Comparison of ENCODE assay signal across 9 mouse cellular contexts in the genomic region with DNA sequence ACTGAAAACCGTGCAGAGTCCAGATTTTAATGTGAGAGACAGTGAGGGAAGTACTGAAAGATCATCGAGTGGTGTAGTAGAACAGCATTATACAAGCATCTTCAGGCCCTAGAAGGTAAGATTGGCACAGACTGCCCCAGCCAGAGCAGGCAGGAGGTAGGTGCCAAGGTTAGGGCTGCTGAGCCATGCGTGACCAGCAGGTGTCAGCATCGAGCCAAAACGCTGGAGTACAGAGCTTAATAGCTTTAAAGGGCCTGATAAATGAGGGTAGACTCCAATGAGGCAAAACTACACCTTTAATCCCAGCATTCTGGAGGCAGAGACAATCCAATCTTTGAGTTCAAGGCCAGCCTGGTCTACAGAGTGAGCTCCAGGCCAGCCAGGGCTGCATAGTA. TPM values are rescaled to one million over a fixed set of nuclear protein-coding genes. Genes with fewer than 3 reads are reported as not detected.
A peak's percentile ranks its signal among the peaks of the same experiment; 100 is the strongest.
DNase-seq lines count a peak whose midpoint lies in the region; ATAC-seq and TF ChIP-seq lines count a peak whose summit lies in the region.
"Had no signal": no experiment of that assay in that cellular context is flagged by ENCODE, and none has a peak within 500 bp of the region (broad histone marks: within the 10 kb centered on the region; RNA-seq: fewer than 3 reads in every experiment).

No protein-coding gene starts in this region.

- peak; percentile 91 for ATAC-seq in forebrain, postnatal 0 days
- ATAC-seq in hindbrain, embryonic 13.5 days (ENCODE audit: low FRiP score) = peak; percentile 62

- no peaks in the 10 kb centered on the region for H3K79me2 ChIP-seq in MEL (ENCODE audit: control insufficient read depth, insufficient read depth, low read length, poor library complexity)

- H3K27me3 ChIP-seq in MEL (ENCODE audit: control insufficient read depth in 1 of 2, insufficient read depth in 2 of 2, low read length in 2 of 2) = no peaks in the 10 kb centered on the region; a peak in 2 of 4 replicates
- no peaks in the 10 kb centered on the region for H3K27me3 ChIP-seq in forebrain, postnatal 0 days (ENCODE audit: insufficient read depth, low read length)
- no peaks in the 10 kb centered on the region for H3K27me3 ChIP-seq in hindbrain, embryonic 13.5 days
- H3K27me3 ChIP-seq: limb, embryonic 15.5 days had no signal

- WGBS in forebrain, postnatal 0 days = 11% methylated on average over 5 of the region's 5 CpGs
- WGBS in hindbrain, embryonic 13.5 days = 9% methylated on average over 5 of the region's 5 CpGs

- H3K36me3 ChIP-seq in MEL (ENCODE audit: control insufficient read depth in 1 of 2, insufficient read depth in 2 of 2, low read length in 2 of 2) = peaks cover 0 to 14% of the 10 kb centered on the region in 2 experiments; a peak in 3 of 4 replicates
- peaks cover 24% of the 10 kb centered on the region for H3K36me3 ChIP-seq in forebrain, postnatal 0 days (ENCODE audit: insufficient read depth)
- H3K36me3 ChIP-seq in hindbrain, embryonic 13.5 days = peaks cover 29% of the 10 kb centered on the region

- no peak overlapping the region for H3K27ac ChIP-seq in MEL (ENCODE audit: control insufficient read depth, low read depth, low read length)
- no peak overlapping the region for H3K27ac ChIP-seq in forebrain, postnatal 0 days (ENCODE audit: low read depth, low read length)
- H3K27ac ChIP-seq in hindbrain, embryonic 13.5 days = no peak overlapping the region
- H3K27ac ChIP-seq: limb, embryonic 15.5 days had no signal

- H3K4me3 ChIP-seq in MEL (ENCODE audit: control insufficient read depth in 1 of 2, insufficient read depth in 1 of 2, low read depth in 2 of 2, low read length in 2 of 2) = peak overlapping the region; percentile 32 to 43
- H3K4me3 ChIP-seq in forebrain, postnatal 0 days (ENCODE audit: low read depth, low read length) = no peak overlapping the region
- H3K4me3 ChIP-seq in hindbrain, embryonic 13.5 days = no peak overlapping the region
- H3K4me3 ChIP-seq: limb, embryonic 15.5 days had no signal

- H3K9me3 ChIP-seq in MEL (replicated peaks; ENCODE audit: insufficient read depth, low read length) = no peaks in the 10 kb centered on the region
- H3K9me3 ChIP-seq in forebrain, postnatal 0 days (ENCODE audit: low read length) = no peaks in the 10 kb centered on the region
- H3K9me3 ChIP-seq in hindbrain, embryonic 13.5 days = no peaks in the 10 kb centered on the region
- H3K9me3 ChIP-seq: limb, embryonic 15.5 days had no signal

- peak overlapping the region; percentile 5 for H3K9ac ChIP-seq in MEL (ENCODE audit: control insufficient read depth, low read depth, low read length, poor library complexity, severe bottlenecking)
- H3K9ac ChIP-seq in forebrain, postnatal 0 days = no peak overlapping the region
- no peak overlapping the region for H3K9ac ChIP-seq in hindbrain, embryonic 13.5 days
- H3K9ac ChIP-seq: limb, embryonic 15.5 days had no signal

- no peak for TF ChIP-seq POLR2A in MEL (IDR thresholded peaks at IDR 0.05; ENCODE audit: control insufficient read depth in 1 of 2, insufficient read depth in 1 of 2, low read depth in 1 of 2, low read length in 2 of 2, poor library complexity in 1 of 2)

- peak in 2 of 3 experiments; percentile 99 to 100; a peak in 4 of 6 replicates for TF ChIP-seq CTCF in MEL (IDR thresholded peaks at IDR 0.05 in 2 of 3, conservative IDR thresholded peaks at IDR 0.05 in 1 of 3; ENCODE audit: control insufficient read depth in 1 of 3, insufficient read depth in 1 of 3, low read depth in 2 of 3, low read length in 3 of 3, poor library complexity in 1 of 3, severe bottlenecking in 1 of 3)
- TF ChIP-seq CTCF in forebrain, postnatal 0 days (IDR thresholded peaks at IDR 0.05; ENCODE audit: low read depth) = peak; percentile 94

- H3K4me1 ChIP-seq in MEL (ENCODE audit: control insufficient read depth in 1 of 2, insufficient read depth in 2 of 2, low read length in 2 of 2) = peaks cover 8 to 14% of the 10 kb centered on the region in 2 experiments
- no peaks in the 10 kb centered on the region for H3K4me1 ChIP-seq in forebrain, postnatal 0 days (ENCODE audit: insufficient read depth)
- H3K4me1 ChIP-seq in hindbrain, embryonic 13.5 days (replicated peaks) = no peaks in the 10 kb centered on the region
- H3K4me1 ChIP-seq: limb, embryonic 15.5 days had no signal

- DNase-seq in MEL (ENCODE audit: low read depth, low spot score) = peak; percentile 95
- peak; percentile 90 to 94 for DNase-seq in cerebellum, adult 18-20 months
- DNase-seq in forebrain, postnatal 0 days = peak; percentile 88
- DNase-seq in layer of hippocampus, postnatal 14 days (ENCODE audit: low spot score in 2 of 2) = peak; percentile 86 to 88
- DNase-seq in lung, postnatal 25 days (ENCODE audit: low spot score) = peak; percentile 91
- peak; percentile 67 for DNase-seq in retina, adult 2 months (ENCODE audit: low read depth, low spot score)
- DNase-seq in thymus, postnatal 25 days = peak; percentile 91

- H3K4me2 ChIP-seq in forebrain, postnatal 0 days (ENCODE audit: low read depth) = no peak overlapping the region
- H3K4me2 ChIP-seq in hindbrain, embryonic 13.5 days = no peak overlapping the region
- H3K4me2 ChIP-seq: limb, embryonic 15.5 days had no signal

- peak; percentile 96 for TF ChIP-seq RAD21 in MEL (IDR thresholded peaks at IDR 0.05; ENCODE audit: low read depth, low read length)

- no peak for TF ChIP-seq EP300 in MEL (IDR thresholded peaks at IDR 0.05; ENCODE audit: low read depth in 1 of 2, low read length in 2 of 2)

TF ChIP-seq in MEL, 35 proteins besides CTCF, POLR2A, EP300 and RAD21:
- TF ChIP-seq MYB (IDR thresholded peaks at IDR 0.05; ENCODE audit: low read depth, low read length) (no peak), MYC (IDR thresholded peaks at IDR 0.05; ENCODE audit: low read depth, low read length) (peak; percentile 56; the same call in 1 of the 2 replicates), SMC3 (IDR thresholded peaks at IDR 0.05; ENCODE audit: low read depth, low read length) (peak; percentile 98), ZC3H11A (IDR thresholded peaks at IDR 0.05; ENCODE audit: low read depth, low read length) (peak; percentile 90), SIN3A (IDR thresholded peaks at IDR 0.05; ENCODE audit: low read length) (peak; percentile 48; the same call in 1 of the 2 replicates), ETS1 (IDR thresholded peaks at IDR 0.05; ENCODE audit: low read depth, low read length) (no peak), TBP (IDR thresholded peaks at IDR 0.05; ENCODE audit: low read depth, low read length) (peak; percentile 22; the same call in 1 of the 2 replicates)

RNA-seq across cellular contexts. Expression of a gene that starts 0.5 kb away (rescaled TPM):
- total RNA-seq in MEL (2012; rRNA removed) = 3.1 and 4.5 TPM in 2 replicates
- polyA plus RNA-seq in MEL (2012; ENCODE audit: insufficient read depth in 1 of 2, insufficient read length in 2 of 2, low read depth in 1 of 2, low replicate concordance in 2 of 2, missing spikeins in 1 of 2) = 1 to 10 TPM in 1 of 2 experiments, not detected in 1; 5.8 TPM
- 1.2 and 1.3 TPM in 2 replicates for total RNA-seq in forebrain, postnatal 0 days (2014; rRNA removed)
- polyA plus RNA-seq in forebrain, postnatal 0 days (2015; fragmentation: Nextera tagmentation; extraction: Ambion mirVana) = 1.8 and 3.3 TPM in 2 replicates
- 2.8 and 3.1 TPM in 2 replicates for polyA plus RNA-seq in hindbrain, embryonic 13.5 days (2015; fragmentation: Nextera tagmentation; extraction: Ambion mirVana)
- 1 to 10 TPM; 2.3 to 3.0 TPM for total RNA-seq in layer of hippocampus, postnatal 14 days (2021)

RNA-seq across cellular contexts. Expression of a gene that starts 8.7 kb away (rescaled TPM):
- 22.1 and 22.7 TPM in 2 replicates for total RNA-seq in MEL (2012; rRNA removed)
- 100 to 1,000 TPM in 1 of 2 experiments, 10 to 100 TPM in 1; 22.9 to 102 TPM for polyA plus RNA-seq in MEL (2012; ENCODE audit: insufficient read depth in 1 of 2, insufficient read length in 2 of 2, low read depth in 1 of 2, low replicate concordance in 2 of 2, missing spikeins in 1 of 2)
- total RNA-seq in forebrain, postnatal 0 days (2014; rRNA removed) = 38.7 and 39.2 TPM in 2 replicates
- polyA plus RNA-seq in forebrain, postnatal 0 days (2015; fragmentation: Nextera tagmentation; extraction: Ambion mirVana) = 39.7 and 45.8 TPM in 2 replicates
- polyA plus RNA-seq in hindbrain, embryonic 13.5 days (2015; fragmentation: Nextera tagmentation; extraction: Ambion mirVana) = 36.8 and 38.4 TPM in 2 replicates
- total RNA-seq in layer of hippocampus, postnatal 14 days (2021) = 10 to 100 TPM; 22.5 to 22.8 TPM

RNA-seq across cellular contexts. Expression of a gene that starts 8.8 kb away (rescaled TPM):
- 71.8 and 93.1 TPM in 2 replicates for total RNA-seq in MEL (2012; rRNA removed)
- 100 to 1,000 TPM in 1 of 2 experiments, not detected in 1; 104 TPM for polyA plus RNA-seq in MEL (2012; ENCODE audit: insufficient read depth in 1 of 2, insufficient read length in 2 of 2, low read depth in 1 of 2, low replicate concordance in 2 of 2, missing spikeins in 1 of 2)
- 47.6 and 52.7 TPM in 2 replicates for total RNA-seq in forebrain, postnatal 0 days (2014; rRNA removed)
- polyA plus RNA-seq in forebrain, postnatal 0 days (2015; fragmentation: Nextera tagmentation; extraction: Ambion mirVana) = 83.3 and 88.9 TPM in 2 replicates
- polyA plus RNA-seq in hindbrain, embryonic 13.5 days (2015; fragmentation: Nextera tagmentation; extraction: Ambion mirVana) = 95.9 and 97.1 TPM in 2 replicates
- 10 to 100 TPM; 39.6 to 41.2 TPM for total RNA-seq in layer of hippocampus, postnatal 14 days (2021)

RNA-seq across cellular contexts. Expression of a gene that starts 17.6 kb away (rescaled TPM):
- total RNA-seq in MEL (2012; rRNA removed) = 0.35 and 0.69 TPM in 2 replicates
- 1 to 10 TPM in 1 of 2 experiments, not detected in 1; 3.2 TPM for polyA plus RNA-seq in MEL (2012; ENCODE audit: insufficient read depth in 1 of 2, insufficient read length in 2 of 2, low read depth in 1 of 2, low replicate concordance in 2 of 2, missing spikeins in 1 of 2)
- total RNA-seq in forebrain, postnatal 0 days (2014; rRNA removed) = 75.2 and 94.1 TPM in 2 replicates
- polyA plus RNA-seq in forebrain, postnatal 0 days (2015; fragmentation: Nextera tagmentation; extraction: Ambion mirVana) = 24.2 and 28.4 TPM in 2 replicates
- 31.5 and 31.8 TPM in 2 replicates for polyA plus RNA-seq in hindbrain, embryonic 13.5 days (2015; fragmentation: Nextera tagmentation; extraction: Ambion mirVana)
- total RNA-seq in layer of hippocampus, postnatal 14 days (2021) = 10 to 100 TPM; 48.6 to 52.6 TPM

RNA-seq across cellular contexts. Expression of a gene that starts 18.3 kb away (rescaled TPM):
- 1.6 and 3.1 TPM in 2 replicates for total RNA-seq in MEL (2012; rRNA removed)
- polyA plus RNA-seq in MEL (2012; ENCODE audit: insufficient read depth in 1 of 2, insufficient read length in 2 of 2, low read depth in 1 of 2, low replicate concordance in 2 of 2, missing spikeins in 1 of 2) = 1 to 10 TPM in 1 of 2 experiments, not detected in 1; 5.4 TPM
- 0.24 and 1.5 TPM in 2 replicates for total RNA-seq in forebrain, postnatal 0 days (2014; rRNA removed)
- 0.39 and 0.62 TPM in 2 replicates for polyA plus RNA-seq in forebrain, postnatal 0 days (2015; fragmentation: Nextera tagmentation; extraction: Ambion mirVana)
- polyA plus RNA-seq in hindbrain, embryonic 13.5 days (2015; fragmentation: Nextera tagmentation; extraction: Ambion mirVana) = 0.99 and 1.5 TPM in 2 replicates
- 1 to 10 TPM in 1 of 2 experiments, under 1 TPM in 1; 0.83 to 1.5 TPM for total RNA-seq in layer of hippocampus, postnatal 14 days (2021)

Comparison
In these comparisons a context has a peak if more than half of its experiments do, and no peak if none do; other contexts are left out.
1. H3K4me3 ChIP-seq: peak in MEL (2 of 2); none in forebrain, postnatal 0 days (single experiment) and hindbrain, embryonic 13.5 days (single experiment).
2. Peak in every context shown above with its lines, with median percentiles within 50 percentile points of each other: DNase-seq.